Mouse (Mus musculus) urinary bladder, adult 2 months (tissue): Measurements from ENCODE around the gene Mvd. TPM values are rescaled to one million over a fixed set of nuclear protein-coding genes. Genes with fewer than 3 reads are reported as not detected.

ENCODE experiments used
- DNase-seq: peaks from one replicate; pipeline ENCODE4 v3.0.0; 2022; ENCODE audit warnings: low spot score
- polyA plus RNA-seq: library from polyadenylated mRNA; depleted of rRNA; stranded (reverse); fragments of >200 nt; gene quantifications from 2 replicates; pipeline ENCODE4 v1.2.3, GENCODE M21; 2012; rRNA removed

Gene Mvd
- 18.0 and 26.0 TPM in 2 replicates for polyA plus RNA-seq

- DNase-seq, result peak; percentile 93
These were observed at the start of gene Mvd for GRCm38 (mm10) chr8:122443262-122444006. Gene Mvd (minus strand): TSS chr8:122443422.

- DNase-seq, result no peak
These were observed 45.2 kb upstream of the Mvd start for GRCm38 (mm10) chr8:122488387-122488786.

GRCm38 (mm10) chr8:122484831-122485230, 41.6 kb upstream of the Mvd start:
- DNase-seq, result no peak

GRCm38 (mm10) chr8:122483877-122484276, 40.7 kb upstream of the Mvd start:
- DNase-seq, result no peak

- DNase-seq, result no peak
These were observed 39.2 kb upstream of the Mvd start for GRCm38 (mm10) chr8:122482448-122482847.

GRCm38 (mm10) chr8:122475580-122476320, 32.5 kb upstream of the Mvd start, which contains the start of the genes Rnf166 and Ctu2:
Gene Rnf166 (minus strand): TSS chr8:122476064.
Gene Ctu2 (plus strand): TSS chr8:122476143.
- peak; percentile 95 for DNase-seq

- no peak for DNase-seq
These were observed 31.8 kb upstream of the Mvd start for GRCm38 (mm10) chr8:122474951-122475560.

GRCm38 (mm10) chr8:122473911-122474421, 30.7 kb upstream of the Mvd start:
- no peak for DNase-seq

- DNase-seq, result no peak
These were observed 27.5 kb upstream of the Mvd start for GRCm38 (mm10) chr8:122470691-122471090.

- DNase-seq, result no peak
These were observed 26.7 kb upstream of the Mvd start for GRCm38 (mm10) chr8:122469965-122470364.

GRCm38 (mm10) chr8:122469407-122469806, 26.2 kb upstream of the Mvd start:
- no peak for DNase-seq

GRCm38 (mm10) chr8:122467816-122468215, 24.6 kb upstream of the Mvd start:
- no peak for DNase-seq

GRCm38 (mm10) chr8:122464985-122465384, 21.8 kb upstream of the Mvd start:
- DNase-seq, result no peak

GRCm38 (mm10) chr8:122463651-122464640, 20.7 kb upstream of the Mvd start:
- no peak for DNase-seq

- no peak for DNase-seq
These were observed 19.3 kb upstream of the Mvd start for GRCm38 (mm10) chr8:122462510-122462909.

GRCm38 (mm10) chr8:122461473-122462148, 18.4 kb upstream of the Mvd start:
- DNase-seq, result no peak

GRCm38 (mm10) chr8:122460524-122461472, 17.6 kb upstream of the Mvd start, which contains the start of gene Snai3:
Gene Snai3 (minus strand): TSS chr8:122460733.
- peak; percentile 67 for DNase-seq

GRCm38 (mm10) chr8:122459990-122460389, 16.8 kb upstream of the Mvd start:
- no peak for DNase-seq

GRCm38 (mm10) chr8:122459218-122459900, 16.1 kb upstream of the Mvd start:
- no peak for DNase-seq
